Mouse (Mus musculus) bone marrow macrophage, adult 2 months (primary cell): Measurements from ENCODE around the gene Nnmt.

Experiments used
- CTCF ChIP-seq: IDR thresholded peaks from 2 replicates; pipeline ENCODE4 v1.5.1; 2012; ENCODE audit warnings: low read depth, mild to moderate bottlenecking, low read length, moderate library complexity
- POLR2A ChIP-seq: IDR thresholded peaks from 2 replicates; pipeline ENCODE4 v1.6.1; 2012; ENCODE audit warnings: mild to moderate bottlenecking, low read depth, low read length, borderline replicate concordance

GRCm38 (mm10) chr9:48647648-48648284 lies 42.8 kb upstream of the Nnmt start:
- no peak for TF ChIP-seq POLR2A
- TF ChIP-seq CTCF, result no peak
